Mouse (Mus musculus): ENCODE data around the gene Ociad1. TPM values are rescaled to one million over a fixed set of nuclear protein-coding genes. Genes with fewer than 3 reads are reported as not detected.

Ociad1 gene
- total RNA-seq, 1 experiment from 2014 or later: 203 TPM

- no peak for ATAC-seq (ENCODE audit: extremely low read depth, insufficient number of reproducible peaks, low FRiP score, poor library complexity, severe bottlenecking)
Measured at GRCm38 (mm10) chr5:73360240-73360639, 67.7 kb downstream of the Ociad1 start.

GRCm38 (mm10) chr5:73362338-73362737 lies 69.8 kb downstream of the Ociad1 start:
- ATAC-seq (ENCODE audit: extremely low read depth, insufficient number of reproducible peaks, low FRiP score, poor library complexity, severe bottlenecking): no peak

GRCm38 (mm10) chr5:73362791-73363190 lies 70.2 kb downstream of the Ociad1 start:
- no peak for ATAC-seq (ENCODE audit: extremely low read depth, insufficient number of reproducible peaks, low FRiP score, poor library complexity, severe bottlenecking)

Other genes with a start within 250 kb of the Ociad1 start
- gene Fryl, start 36.2 kb upstream of the Ociad1 start, total RNA-seq (2017): 144 and 156 TPM in 2 replicates
- gene Ociad2, start 48.2 kb downstream of the Ociad1 start, total RNA-seq (2017): 0.23 TPM in 1 of 2 replicates, not detected in the other
- not detected in 2 replicates for gene Cwh43, start 113.3 kb downstream of the Ociad1 start, total RNA-seq (2017)
- 6.4 and 10.4 TPM in 2 replicates for gene Dcun1d4, start 188.2 kb downstream of the Ociad1 start, total RNA-seq (2017)

Data from neutrophil, adult 5-6 weeks (primary cell).